Mouse (Mus musculus): ENCODE results near the gene Sbpl. TPM values are rescaled to one million over a fixed set of nuclear protein-coding genes. Genes with fewer than 3 reads are reported as not detected.
A peak's percentile ranks its signal among the peaks of the same experiment; 100 is the strongest.

Sbpl gene
- not detected for total RNA-seq (2021)
- long read RNA-seq, experiment 1, result 0 reads
- long read RNA-seq, experiment 2, result 0 reads

DNA sequence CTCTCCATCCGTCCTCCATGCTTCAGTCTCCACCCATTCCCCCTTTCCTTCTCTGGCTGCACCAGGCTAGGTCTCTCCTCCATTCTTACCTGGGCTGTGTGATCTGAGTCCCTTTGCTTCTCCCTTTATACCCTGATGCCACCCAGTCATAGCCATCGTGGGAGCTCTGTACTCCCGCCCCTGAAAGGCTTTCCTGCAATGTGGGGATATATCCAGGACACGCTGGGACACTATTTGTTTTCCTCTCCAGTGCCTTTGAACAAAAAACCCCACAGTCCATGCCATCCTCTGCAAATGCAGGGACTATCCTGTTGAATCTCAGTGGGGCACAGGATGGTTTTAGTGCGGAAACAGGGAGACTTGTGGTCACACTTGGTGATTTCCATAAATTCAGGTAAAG, at the start of gene Sbpl:
Gene Sbpl (minus strand): TSS at position 101 of the 400 bp plus-strand sequence.
- DNase-seq, result no peak

DNA sequence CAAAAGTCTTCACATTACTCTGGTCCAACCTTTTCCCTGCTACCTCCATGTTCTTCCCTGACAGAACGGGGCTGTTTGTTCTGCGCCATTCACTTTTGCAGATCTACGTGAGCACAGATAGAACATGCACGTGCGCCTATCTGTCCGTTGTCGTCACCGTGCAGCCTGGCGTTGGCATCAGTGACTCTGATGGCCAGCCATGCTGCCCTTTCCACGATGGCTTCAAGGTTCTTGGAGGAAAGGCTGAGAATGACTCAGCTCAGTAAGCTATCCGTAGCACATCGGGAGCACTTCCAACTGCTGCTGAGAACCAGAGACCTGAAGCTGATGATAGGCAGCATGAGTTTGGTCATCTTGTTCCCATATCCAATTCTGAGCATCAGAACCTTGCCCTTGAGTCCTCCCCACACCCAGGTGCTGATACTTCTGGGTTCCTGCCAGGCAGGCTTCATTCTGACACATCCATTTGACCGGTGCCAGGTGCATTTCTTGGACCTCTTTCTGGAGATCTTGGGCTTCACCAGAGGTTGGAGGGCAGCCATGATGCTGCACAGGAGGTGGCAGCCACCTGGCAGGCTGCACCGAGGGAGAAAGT, 49.1 kb upstream of the Sbpl start:
- DNase-seq, result no peak

DNA sequence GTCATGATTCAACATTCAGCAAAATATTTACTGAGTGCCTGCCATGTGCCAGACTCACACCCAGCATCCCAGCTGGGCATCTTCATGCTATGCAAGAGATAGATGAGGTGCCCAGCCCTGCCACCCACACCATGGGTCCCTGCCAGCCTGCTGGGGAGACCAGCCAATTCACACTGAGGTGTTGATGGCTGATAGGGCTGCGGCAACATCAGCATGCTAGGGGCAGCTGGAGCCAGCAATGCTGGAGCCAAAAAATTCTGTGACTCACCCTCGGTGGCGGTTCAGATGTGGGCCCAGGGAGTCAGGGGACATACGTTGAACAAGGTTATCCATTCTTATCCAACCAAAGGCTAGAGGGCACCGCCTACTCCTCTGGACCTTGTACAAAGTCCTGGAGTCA, 45.3 kb upstream of the Sbpl start:
- peak; percentile 52 for DNase-seq

DNA sequence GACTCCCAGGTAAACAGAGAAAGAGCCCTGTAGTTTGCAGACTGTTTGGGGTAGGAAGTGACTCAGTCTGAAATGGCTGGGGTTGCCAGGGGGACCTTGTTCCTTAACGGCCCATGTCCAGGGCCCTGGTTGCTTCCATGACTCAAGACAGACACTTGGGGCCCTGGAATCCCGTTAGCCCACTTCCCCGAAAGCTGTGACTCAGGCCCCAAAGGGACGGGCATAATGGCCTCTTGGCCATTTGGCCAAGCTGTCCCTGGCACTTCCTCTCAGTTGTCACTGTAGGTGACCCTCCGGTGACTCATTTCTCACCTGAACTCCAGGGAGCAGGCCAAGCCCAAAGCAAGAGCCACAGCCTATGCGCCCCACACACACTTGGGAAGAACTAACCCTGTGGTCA, 43.3 kb upstream of the Sbpl start:
- DNase-seq, result no peak

DNA sequence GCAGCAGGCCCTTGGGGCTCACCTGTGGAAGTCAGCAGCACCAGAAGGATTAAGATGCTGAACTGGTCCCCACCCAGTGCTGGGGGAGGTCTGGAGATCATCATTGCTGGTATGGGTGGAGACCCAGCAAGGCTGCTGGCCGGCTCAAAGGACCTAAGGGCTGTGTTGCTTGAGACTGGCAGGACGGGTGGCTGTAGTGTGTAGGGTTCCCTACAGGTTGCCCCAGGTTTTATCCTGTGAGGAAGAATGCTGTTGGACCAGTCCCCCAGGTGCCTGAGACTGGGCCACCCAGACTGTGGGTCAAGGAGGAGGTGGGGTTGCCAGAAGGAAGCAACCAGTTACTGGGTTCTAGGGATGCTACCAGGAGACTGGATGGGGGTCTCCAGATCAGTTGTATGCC, 42.8 kb upstream of the Sbpl start, which contains the start of gene Prss22:
Gene Prss22 (minus strand): TSS at position 200 of the 400 bp plus-strand sequence.
- no peak for DNase-seq

DNA sequence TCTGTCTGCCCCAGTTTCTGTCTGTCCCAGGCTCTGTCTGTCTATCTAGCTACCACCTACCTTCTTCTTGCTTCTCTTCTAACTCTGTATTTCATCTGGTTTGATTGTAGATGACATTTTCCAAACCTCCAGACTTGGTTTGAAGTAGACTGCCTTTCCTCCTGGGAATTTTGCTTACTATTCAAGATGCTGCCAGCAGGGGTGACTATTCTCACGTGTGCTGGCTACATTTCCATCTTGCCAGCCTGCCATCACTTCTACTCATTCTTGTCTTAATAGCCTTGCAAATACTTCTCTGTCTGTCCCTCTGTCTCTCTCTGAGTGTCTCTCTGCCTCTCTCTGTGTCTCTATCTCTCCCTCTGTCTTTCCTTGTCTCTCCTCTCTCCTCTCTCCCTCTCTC, 40.3 kb upstream of the Sbpl start:
- DNase-seq, result no peak

DNA sequence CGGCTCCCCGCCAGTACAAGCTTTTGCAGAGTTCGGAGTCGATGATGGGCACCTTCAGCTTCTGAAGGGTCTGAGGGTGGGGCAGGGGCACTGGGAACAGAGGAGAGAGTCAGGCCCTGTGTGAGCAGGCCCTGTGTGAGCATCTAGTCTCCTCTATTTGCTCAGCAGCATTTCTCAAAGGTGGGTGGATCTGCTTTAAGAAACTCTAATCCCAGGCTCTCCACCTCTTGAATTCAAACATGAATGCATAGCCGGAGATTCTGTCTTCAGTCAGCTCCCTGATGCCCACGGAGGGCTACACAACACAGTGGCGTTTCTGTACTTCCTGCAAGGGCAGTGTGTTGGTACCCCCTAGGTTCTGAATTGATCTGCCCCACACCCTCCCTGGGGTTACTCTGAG, 39.6 kb upstream of the Sbpl start:
- DNase-seq, result no peak

DNA sequence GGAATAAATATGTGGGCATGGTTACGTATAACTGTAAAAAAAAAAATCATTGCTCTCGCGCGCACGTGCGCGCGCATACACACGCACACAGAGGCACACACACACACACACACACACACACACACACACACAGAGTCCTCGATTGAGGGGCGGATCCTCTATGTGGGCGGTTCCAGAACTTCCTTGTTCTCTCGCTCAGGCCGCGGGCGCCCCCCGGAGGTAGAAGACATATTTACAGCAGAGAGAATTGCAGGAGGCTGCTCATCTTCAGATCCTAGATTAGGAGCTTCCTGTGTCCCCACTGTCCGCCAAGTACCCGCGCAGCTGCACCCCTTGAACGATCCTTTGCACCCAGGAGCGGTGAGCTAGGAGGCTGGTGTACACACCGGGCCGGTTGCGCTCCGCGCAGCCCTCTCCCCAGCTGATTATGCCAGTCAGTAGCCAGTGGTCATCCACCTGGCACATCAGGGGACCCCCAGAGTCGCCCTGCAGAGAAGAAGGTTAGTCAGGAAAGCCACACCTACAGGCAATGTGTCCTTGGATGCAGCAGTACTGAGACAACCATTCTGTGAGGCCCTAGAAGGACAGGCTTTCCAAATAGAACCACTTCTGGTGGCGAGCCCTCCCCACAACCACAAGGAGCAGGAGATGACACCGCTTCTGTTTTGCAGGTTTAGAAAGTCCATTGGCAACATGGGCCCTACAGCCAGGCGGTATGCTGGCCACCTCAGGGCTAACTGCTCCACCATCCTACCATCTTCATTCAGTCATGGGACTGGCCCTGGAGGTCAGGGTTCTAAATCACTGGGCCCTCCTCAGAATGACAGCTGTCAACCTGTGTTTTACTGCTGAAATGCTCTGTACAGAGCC, 38.7 kb upstream of the Sbpl start:
- peak; percentile 94 for DNase-seq

DNA sequence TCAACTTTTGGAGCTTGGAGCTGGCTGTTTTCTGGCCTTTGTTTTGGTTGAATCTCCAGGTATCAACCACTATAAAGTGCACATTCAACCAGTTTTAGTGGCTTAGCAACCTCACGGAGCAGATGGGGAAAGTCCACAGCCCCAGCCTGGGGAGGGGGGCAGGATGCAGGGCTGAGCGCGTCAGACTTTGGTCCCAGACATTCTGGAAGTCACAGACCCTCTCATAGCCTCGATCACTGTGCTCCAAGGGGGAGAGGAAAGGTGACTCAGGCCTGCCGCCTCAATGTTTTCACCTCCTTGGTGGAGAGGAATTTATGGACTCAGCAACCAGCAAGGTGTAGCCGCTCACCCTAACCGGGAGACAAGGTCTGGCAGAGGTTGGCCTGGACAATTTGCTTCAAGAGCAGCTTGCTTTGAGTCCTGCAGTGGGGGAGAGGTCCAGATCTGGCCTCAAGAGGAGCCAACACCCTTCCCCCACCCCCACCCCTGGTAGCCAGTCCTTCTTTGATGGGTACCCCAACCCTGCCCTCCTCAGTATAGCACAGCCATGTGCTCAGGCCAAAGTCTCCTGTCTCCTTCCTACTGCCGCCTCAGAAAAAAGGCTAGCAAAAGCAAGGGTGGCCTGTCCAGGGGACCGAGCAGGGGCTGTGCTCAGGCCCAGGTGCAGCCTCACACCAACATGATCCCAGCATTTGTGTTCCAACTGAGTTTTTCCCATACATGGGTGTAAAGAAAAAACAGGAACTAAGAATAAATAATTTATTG, 37.9 kb upstream of the Sbpl start:
- no peak for DNase-seq

DNA sequence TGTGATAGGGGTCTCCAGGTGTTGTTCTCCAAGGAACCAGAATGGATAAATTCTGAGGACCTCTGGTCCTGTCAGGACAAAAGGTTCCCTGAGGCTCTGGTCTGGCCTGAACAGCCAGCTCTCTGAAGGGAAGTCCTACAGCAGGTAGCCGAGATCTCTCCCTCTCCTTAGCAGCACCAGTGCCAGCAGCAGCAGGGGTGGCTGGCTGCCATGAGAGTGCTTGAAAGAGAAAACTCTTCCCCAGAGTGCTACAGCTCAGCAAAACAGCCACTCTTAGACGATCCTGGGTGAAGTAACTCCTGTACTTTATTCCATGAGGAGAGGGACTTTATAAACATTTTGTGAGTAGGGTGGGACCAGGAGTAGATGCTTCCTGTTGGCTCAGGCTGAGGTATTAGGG, 34.7 kb upstream of the Sbpl start:
- DNase-seq, result no peak

DNA sequence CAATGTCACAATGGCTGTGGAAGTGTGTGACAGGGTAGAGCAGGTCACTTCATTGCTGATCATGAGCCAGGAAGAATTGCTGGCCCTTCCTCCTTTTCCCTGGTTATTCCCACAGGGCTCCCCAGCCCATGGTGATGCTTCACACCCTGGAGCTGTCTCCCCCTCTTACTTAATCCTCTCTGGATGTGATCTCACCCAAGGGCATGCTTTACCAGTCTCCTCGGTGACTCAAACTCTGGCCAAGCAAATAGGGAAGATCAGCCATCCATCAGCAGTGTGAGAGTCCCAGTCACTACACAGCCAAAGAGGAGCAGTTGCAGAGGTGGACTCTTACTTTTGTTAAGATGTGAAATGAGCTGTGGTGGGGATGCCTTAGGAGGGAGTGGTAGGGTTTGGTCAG, 29.9 kb upstream of the Sbpl start:
- no peak for DNase-seq

DNA sequence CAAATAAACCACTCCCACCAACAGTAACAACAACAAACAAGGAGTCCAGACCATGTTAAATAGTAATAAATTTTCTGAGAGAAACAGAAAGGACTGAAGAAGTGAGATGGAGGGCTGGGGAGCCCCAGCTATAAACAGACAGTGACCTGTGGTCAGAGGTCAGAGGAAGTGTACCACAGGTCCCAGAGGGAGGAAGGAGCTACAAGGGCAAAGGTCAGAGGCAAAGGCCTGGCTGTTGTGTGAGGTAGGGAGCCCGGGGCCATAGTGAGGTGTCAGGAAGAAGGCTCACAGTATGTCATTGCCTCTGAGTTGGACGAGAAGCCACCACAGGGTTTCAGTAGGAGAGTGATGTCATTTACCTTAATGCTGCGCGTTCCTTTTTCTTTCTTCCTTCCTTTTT, 27.8 kb upstream of the Sbpl start:
- no peak for DNase-seq

DNA sequence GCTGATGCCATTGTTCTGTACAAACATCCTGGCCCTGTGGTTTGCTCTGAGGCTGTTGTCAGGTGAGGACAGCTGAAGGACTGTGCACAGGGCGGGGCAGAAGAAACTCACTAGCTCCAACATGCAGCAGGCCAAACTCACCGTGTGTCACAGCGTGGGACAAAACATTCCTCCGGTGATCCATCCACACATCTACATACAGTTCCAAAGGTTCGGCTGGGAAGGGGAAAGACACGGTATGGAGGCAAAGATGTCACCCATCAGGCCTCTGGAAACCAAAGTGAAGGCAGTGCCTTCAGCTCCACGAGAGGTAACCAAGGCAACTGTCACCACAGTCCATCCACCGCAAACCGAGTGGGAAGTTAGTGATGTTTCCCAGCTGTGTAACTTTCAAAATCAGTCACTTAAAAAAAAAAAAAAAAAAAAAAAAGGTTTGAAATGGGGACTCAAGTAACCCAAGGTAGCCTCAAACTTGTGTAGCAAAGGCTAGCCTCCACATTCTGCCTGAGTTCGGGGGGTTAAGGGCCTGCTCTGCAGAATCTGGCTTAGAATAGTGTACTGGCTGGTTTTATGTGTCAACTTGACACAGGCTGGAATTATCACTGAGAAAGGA, 25.3 kb upstream of the Sbpl start, which contains the start of gene Prss30:
Gene Prss30 (minus strand): TSS at position 270 of the 613 bp plus-strand sequence.
- DNase-seq, result no peak

DNA sequence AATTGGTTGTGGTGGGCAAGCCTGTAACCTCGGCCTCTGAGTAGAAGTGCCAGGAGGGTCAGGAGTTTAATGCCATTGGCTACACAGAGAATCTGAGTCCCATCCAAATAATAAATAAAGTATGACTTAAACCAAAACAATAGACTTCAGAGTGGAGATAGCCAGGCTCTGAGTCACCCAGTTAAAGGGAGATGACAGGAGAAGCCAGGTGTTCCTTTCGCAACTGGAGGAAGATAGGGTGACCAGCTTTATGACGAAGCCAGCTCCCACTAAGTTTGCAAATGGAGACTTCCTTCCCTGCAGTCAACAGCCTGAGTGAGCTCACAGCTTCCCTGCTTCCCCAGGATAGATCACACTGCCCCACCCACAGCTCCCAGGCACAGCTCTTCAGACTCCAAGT, 24.4 kb upstream of the Sbpl start:
- DNase-seq, result no peak

DNA sequence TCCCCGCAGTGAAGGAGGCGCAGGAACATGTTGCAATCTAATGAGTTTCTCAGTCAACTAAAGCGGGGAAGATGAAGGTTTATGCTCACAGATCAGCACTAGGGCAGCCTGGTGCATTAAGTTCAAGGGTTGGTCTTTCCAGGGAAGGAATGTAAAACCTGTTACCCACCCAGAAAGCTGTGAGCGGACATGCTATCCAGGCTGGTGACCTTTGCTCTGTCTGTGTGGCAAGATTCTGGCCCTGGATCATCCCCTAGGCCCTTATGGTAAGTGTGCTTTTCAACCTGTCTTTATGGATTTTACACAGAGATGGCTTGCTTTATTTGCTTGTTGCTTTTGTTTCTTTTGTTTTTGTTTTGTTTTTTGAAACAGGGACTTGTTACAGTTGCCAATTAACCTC, 21.6 kb upstream of the Sbpl start:
- DNase-seq, result no peak

DNA sequence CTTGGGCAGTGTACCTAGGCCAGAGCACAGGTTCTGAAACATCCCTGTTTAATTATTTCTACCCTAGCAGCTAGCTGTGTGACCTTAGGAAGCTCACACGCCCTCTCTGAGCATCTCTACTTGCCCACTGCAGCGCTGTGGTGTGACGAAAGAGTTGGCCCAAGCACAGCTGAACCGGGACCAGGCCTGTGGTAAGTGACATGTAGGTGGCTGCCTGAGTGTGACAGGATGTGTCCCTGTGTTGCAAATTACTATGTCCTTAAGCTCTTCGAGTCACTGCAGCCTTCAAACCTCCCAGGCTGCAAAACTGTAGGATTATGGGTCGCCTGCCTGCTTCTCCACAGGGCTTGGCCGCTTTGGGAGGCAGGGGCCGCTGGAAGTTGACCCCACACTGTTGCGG, 16.2 kb upstream of the Sbpl start:
- no peak for DNase-seq

DNA sequence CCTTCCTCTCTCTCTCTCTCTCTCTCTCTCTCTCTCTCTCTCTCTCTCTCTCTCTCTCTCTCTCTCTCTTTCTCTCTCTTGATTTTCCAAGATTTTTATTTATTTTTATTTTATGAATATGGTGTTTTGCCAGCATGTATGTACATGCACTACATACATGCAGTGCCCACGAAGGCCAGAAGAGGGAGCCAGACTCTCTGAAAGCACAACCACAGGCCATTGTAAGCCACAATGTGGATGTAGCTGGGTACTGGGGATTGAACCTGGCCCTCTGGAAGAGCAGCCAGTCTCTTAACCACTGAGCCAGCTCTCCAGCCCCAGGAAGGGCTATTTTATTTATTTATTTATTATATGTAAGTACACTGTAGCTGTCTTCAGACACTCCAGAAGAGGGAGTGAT, 14.2 kb upstream of the Sbpl start:
- peak; percentile 74 for DNase-seq

DNA sequence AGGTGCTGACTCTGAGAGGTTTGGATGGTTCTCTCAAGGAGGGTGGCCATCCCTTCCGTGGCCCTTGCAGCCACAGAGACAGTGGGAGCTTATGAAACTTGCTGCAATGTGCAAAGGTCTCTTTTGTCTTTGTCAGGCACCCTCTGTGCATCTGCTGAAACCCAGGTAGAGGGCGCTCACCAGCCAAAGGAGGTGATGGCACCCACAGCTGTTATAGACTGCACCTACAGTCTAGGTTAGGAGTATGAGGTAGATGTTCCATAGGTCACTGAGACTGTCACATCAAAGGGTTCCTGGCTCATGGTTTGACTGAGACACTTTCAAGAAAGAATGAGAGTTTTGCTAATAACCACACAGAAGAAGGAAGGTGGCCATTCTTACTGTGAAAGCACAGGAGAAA, 13.7 kb upstream of the Sbpl start:
- DNase-seq, result no peak

DNA sequence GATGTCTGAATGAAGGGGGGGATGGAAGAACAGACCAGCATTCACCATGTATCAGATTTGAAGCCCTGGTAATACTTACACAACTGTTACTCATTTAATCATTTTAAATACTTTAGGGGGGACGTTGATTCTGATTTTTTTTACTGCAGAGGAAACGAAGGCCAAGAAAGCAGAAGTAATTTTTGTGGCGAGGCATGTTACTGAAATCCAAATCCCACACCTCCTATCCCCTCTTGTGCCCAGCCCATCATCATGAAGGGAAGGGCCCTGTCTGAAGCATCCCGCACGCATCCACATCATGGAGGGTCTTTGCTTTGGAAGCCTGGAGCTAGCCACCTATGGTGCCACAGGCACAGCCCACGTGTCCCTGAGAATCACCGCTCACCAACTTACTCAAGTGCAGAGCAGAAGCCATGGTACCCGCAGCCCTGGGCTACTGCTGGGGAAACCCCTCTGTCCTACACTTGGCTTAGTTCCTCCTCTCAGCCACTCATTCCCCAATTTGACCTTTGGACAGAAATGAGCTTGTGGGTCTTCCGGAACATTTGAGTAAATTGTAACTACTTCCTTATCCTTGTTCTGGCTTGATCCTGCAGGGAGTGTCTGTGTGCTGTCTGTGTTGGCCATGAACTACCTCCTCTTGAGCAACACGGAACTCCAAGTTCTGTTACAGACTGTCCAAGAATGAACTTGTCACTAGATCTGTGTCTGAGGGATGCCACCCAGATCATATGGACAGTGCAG, 11.8 kb upstream of the Sbpl start:
- DNase-seq, result no peak

DNA sequence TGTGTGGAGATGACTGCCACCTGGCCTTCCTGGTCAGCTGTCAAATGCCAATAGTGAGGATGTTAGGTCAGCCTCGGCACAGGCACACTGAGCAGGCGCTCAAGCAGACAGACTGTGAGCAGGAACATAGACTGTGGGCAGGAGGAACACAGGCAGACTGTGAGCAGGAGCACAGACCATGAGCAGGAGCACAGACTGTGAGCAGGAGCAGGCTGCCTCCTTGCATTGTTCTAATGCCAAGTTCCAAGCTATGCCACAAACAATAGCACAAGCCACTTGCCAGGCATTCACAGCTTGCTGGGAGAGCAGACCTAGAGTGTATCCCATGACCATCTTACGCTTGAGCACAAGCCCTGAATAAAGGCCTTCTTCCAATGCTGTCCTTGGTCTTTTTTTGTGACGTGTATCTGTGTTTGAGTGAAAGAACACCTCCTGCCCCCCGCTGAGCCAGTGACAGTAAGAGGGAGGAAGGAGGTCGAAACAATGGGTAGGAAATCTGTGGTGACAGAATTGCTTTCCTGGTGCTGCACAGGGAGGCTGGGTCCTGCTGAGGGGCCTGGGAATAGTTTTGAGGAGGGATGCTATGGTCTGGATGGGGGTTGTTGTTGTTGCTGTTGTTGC, 10.8 kb upstream of the Sbpl start:
- no peak for DNase-seq

DNA sequence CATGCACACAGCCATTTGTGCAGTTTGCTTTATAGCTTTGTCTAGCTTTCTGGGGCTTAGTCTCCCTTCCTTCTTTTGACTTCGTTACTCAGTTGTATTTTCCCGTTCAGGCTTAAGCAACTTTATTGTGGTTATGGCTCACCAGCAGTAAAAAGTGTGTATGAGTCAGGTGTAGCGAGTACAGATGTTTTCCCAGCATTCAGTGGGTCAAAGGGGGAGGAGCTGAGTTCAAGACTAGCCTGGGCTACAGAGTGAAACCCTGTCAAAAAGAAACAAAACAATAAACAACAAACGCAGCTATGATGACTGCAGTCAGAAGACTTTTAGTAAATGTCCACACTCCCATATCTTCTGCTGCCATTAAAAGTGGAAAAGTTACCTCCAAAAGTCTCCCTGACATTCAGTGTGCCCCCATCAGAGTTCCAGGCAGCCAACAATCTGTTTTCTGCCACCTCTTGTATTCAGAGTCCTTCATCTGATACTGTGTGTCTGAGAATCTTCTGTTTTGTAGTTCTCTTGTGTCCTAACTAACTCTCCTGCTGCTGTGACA, 6.6 kb upstream of the Sbpl start:
- no peak for DNase-seq
